Mouse (Mus musculus) layer of hippocampus, adult 9-11 months (tissue): ENCODE data around the gene Rad51b.
A peak's percentile ranks its signal among the peaks of the same experiment; 100 is the strongest.
"Not testable (repeated sequence)": the region's sequence is repeated elsewhere in the genome, so short reads cannot be mapped to it uniquely, and the experiment has no call there.

Experiments
- DNase-seq: peaks from one replicate; pipeline ENCODE4 v3.0.0; 2022

Rad51b gene

GRCm38 (mm10) chr12:79297121-79297576, at the start of gene Rad51b:
Gene Rad51b, plus strand, starts transcription at chr12:79297282.
- peak; percentile 84 for DNase-seq

GRCm38 (mm10) chr12:79248110-79248509, 49.0 kb upstream of the Rad51b start:
- DNase-seq: no peak

- no peak for DNase-seq
These were observed 43.6 kb upstream of the Rad51b start for GRCm38 (mm10) chr12:79253294-79254053.

GRCm38 (mm10) chr12:79254975-79255374, 42.1 kb upstream of the Rad51b start:
- DNase-seq: no peak

- no peak for DNase-seq
These were observed 36.9 kb upstream of the Rad51b start for GRCm38 (mm10) chr12:79260154-79260553.

GRCm38 (mm10) chr12:79261035-79261434, 36.0 kb upstream of the Rad51b start:
- no peak for DNase-seq

GRCm38 (mm10) chr12:79272604-79273003, 24.5 kb upstream of the Rad51b start:
- DNase-seq: no peak

GRCm38 (mm10) chr12:79279513-79280115, 17.5 kb upstream of the Rad51b start:
- DNase-seq: peak; percentile 16

- no peak for DNase-seq
These were observed 14.5 kb upstream of the Rad51b start for GRCm38 (mm10) chr12:79282595-79282994.

GRCm38 (mm10) chr12:79292874-79293273, 4.2 kb upstream of the Rad51b start:
- no peak for DNase-seq

GRCm38 (mm10) chr12:79296126-79296816, 811 bp upstream of the Rad51b start, which contains the start of gene Zfyve26:
Gene Zfyve26, minus strand, starts transcription at chr12:79296304.
- DNase-seq: peak; percentile 97

- DNase-seq: no peak
These were observed 978 bp downstream of the Rad51b start for GRCm38 (mm10) chr12:79297884-79298636.

- peak; percentile 33 for DNase-seq
These were observed 4.7 kb downstream of the Rad51b start for GRCm38 (mm10) chr12:79301802-79302201.

GRCm38 (mm10) chr12:79305131-79305530, 8.0 kb downstream of the Rad51b start:
- no peak for DNase-seq

- DNase-seq: no peak
These were observed 8.9 kb downstream of the Rad51b start for GRCm38 (mm10) chr12:79306013-79306412.

GRCm38 (mm10) chr12:79313721-79314120, 16.6 kb downstream of the Rad51b start:
- DNase-seq: no peak

GRCm38 (mm10) chr12:79317339-79317738, 20.3 kb downstream of the Rad51b start:
- no peak for DNase-seq

- DNase-seq: peak; percentile 24
These were observed 23.8 kb downstream of the Rad51b start for GRCm38 (mm10) chr12:79320895-79321294.

GRCm38 (mm10) chr12:79322539-79322938, 25.5 kb downstream of the Rad51b start:
- not testable (repeated sequence) for DNase-seq

GRCm38 (mm10) chr12:79326236-79326635, 29.2 kb downstream of the Rad51b start:
- no peak for DNase-seq

- no peak for DNase-seq
These were observed 29.7 kb downstream of the Rad51b start for GRCm38 (mm10) chr12:79326745-79327144.

GRCm38 (mm10) chr12:79327868-79328267, 30.8 kb downstream of the Rad51b start:
- DNase-seq: no peak

GRCm38 (mm10) chr12:79330571-79330970, 33.5 kb downstream of the Rad51b start:
- no peak for DNase-seq
